Mouse (Mus musculus) leukemia stem cell, adult 10-12 weeks (primary cell): ENCODE data around the gene Col20a1. TPM values are rescaled to one million over a fixed set of nuclear protein-coding genes. Genes with fewer than 3 reads are reported as not detected.

Experiments used
- polyA plus RNA-seq: library from polyadenylated mRNA; stranded (reverse); fragments of >175 nt; gene quantifications from 2 replicates; pipeline ENCODE4 v1.2.3, GENCODE M21; 2012; ENCODE audit warnings: low replicate concordance

The Col20a1 gene
- polyA plus RNA-seq = 3.0 and 7.1 TPM in 2 replicates

DNA sequence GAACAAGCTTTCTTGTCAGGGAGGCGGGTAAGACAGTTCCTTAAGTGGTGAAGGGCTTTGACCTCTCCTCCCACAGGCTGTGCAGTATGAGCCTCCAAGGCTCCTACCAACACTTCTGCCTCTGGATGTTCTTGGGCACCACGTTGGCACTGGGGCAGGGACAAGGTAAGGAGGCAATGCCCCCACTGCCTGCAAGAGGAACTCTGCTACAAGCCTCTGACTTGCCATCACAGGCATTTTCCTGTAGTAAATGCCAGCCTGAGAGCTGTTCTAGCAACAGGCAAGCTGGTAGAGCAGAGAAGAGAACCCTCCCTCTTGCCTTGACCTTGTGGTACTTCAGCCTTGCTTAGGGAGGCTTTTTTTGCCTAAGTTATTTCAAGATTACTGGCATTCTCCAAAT, at the start of gene Col20a1:
Col20a1 (plus strand) TSS at position 87 of the 400 bp plus-strand sequence.

DNA sequence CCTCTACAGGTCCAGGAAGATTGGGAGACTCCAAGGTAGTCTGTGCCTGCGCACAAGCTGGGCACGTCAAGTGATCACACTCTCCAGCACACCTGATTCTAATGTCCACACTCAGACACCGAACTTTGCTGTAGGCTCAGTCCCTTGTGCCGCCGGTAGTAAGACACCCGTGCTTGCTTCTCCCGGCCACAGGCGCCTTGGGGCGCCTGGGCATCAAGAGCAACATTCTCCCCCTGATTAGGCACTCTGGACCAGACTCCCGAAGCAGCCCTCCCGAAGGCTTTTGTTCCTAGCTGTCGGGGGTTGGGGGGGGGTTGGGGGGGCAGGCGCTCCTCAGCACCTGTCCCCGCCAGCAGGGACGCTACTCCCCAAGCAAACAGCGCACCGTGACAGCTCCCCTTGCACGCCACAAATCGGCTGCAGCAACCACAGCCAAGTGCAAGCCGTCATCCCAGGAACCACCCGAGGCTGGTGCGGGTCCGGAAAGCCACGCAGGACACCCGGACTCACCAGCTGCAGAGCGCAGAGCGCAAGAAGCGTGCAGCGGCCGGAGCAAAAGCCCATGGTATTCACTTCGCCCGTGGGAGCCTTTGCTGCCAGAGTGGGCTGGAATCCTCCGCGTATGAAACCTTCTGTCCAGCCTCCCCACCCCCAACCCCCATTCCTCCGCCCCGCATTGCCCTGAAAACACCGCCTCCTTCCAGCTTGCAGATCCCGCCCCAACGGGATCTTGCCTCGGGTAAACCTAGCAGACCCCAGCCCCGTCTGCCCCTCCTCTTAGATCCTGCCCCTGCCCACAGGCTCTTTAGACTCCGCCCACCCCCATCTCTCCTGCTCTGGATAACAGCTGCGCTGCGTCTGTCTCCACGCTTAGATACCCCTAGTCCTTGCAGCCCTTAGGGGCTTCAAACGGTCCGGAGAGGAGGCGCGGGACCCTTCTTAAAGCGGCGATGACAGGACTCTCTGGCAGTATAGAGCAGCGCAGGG, 32.0 kb upstream of the Col20a1 start, which contains the start of gene Nkain4:
Nkain4 (minus strand) TSS at position 639 of the 987 bp plus-strand sequence.

DNA sequence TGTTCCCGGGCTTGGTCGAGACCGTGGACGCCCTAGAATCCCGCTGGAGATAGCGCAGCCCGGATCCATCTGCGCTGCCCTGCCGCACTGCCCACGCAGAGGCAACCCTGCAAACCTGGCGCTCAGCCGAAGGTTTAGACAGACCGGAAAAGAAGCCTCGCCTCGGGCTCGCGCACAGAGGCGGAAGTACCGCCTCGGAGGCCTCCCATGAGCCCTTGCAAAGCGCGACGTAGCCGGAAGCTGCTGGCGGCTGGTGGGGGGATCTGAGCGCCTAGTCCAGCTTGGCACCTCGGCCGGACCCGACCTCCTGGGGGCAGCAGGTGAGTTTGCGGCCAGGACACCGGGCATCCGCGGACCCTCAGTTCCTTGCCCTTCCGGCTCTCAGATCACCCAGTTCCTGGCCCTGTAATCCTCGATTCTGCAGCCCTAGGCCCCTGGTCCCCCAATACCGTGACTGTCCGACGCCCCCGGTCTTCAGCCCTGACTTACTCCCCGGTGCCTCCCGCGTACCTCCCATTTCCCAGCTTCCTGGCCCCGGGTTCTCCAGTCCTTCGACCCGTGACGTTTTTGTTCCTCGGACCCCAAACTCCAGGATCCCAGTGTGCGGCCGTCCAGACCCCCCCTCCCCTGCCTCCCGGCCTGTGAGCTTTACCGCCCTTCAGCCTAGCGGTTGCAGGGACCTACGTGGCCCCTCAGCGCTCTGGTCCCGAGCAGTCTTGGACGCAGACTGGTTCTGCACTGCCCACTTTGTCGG, 19.1 kb upstream of the Col20a1 start, which contains the start of gene Arfgap1:
Arfgap1 (plus strand) TSS at position 216 of the 754 bp plus-strand sequence.

DNA sequence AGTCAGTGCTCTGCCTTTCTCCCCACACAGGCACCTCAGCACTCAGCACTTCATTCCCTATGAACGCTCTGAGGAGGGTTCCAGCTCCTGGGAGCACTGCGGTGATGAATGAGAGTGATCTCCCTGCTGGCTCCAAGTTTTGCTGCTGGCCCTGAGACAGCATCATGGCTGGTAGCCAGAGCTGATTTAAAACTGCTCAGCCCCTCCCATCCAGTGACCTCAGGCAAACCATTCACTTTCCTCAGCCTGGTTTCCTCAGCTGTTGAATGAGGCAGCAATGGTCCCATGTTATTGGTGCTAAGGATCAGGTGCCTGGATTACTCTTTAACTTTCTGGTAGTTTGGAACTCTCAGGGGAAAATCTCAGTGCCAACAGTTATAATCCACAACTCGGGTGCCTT, 57.1 kb downstream of the Col20a1 start, which contains the start of gene Chrna4:
Chrna4 (minus strand) TSS at position 110 of the 400 bp plus-strand sequence.

Other genes with a start within 250 kb of the Col20a1 start
- gene Bhlhe23, start 209.6 kb upstream of the Col20a1 start, polyA plus RNA-seq = not detected in 2 replicates
- 76.9 and 82.1 TPM in 2 replicates for gene Ythdf1, start 65.6 kb upstream of the Col20a1 start, polyA plus RNA-seq
- gene Birc7, start 57.5 kb upstream of the Col20a1 start, polyA plus RNA-seq = not detected in 2 replicates
- not detected in 2 replicates for gene Nkain4, start 31.8 kb upstream of the Col20a1 start, polyA plus RNA-seq
- gene Arfgap1, start 19.3 kb upstream of the Col20a1 start, polyA plus RNA-seq = 33.6 and 37.3 TPM in 2 replicates
- gene Chrna4, start 57.0 kb downstream of the Col20a1 start, polyA plus RNA-seq = not detected in 2 replicates
- gene Kcnq2, start 148.8 kb downstream of the Col20a1 start, polyA plus RNA-seq = not detected in 2 replicates
- not detected in 2 replicates for gene Eef1a2, start 170.5 kb downstream of the Col20a1 start, polyA plus RNA-seq
- 250 and 398 TPM in 2 replicates for gene Ppdpf, start 200.7 kb downstream of the Col20a1 start, polyA plus RNA-seq
- gene Ptk6, start 216.3 kb downstream of the Col20a1 start, polyA plus RNA-seq = not detected in 2 replicates
- gene Srms, start 226.7 kb downstream of the Col20a1 start, polyA plus RNA-seq = 0.22 TPM in 1 of 2 replicates, not detected in the other
- not detected in 2 replicates for gene Fndc11, start 233.5 kb downstream of the Col20a1 start, polyA plus RNA-seq